Mouse (Mus musculus) embryonic facial prominence, embryonic 10.5 days (tissue): ENCODE measurements at regions not wholly inside any gene's neighbourhood (a gene's known extent, or its start where the extent isn't known, plus 50 kb on each side); places are given as distances from the start of the nearest gene placed in this dataset.
A peak's percentile ranks its signal among the peaks of the same experiment; 100 is the strongest.

ENCODE experiments used
- DNase-seq: peaks from one replicate; pipeline ENCODE4 v3.0.0-alpha.2; 2017; ENCODE audit warnings: low spot score
- H3K27ac ChIP-seq: fragments of 300-500 bp; sonication (generic); replicated peaks from 2 replicates; pipeline ENCODE4 v1.5.1; 2016; ENCODE audit warnings: mild to moderate bottlenecking
- H3K27me3 ChIP-seq: fragments of 300-500 bp; sonication (generic); replicated peaks from 2 replicates; pipeline ENCODE4 v1.6.1; 2016; ENCODE audit warnings: low read depth, mild to moderate bottlenecking; ENCODE audit not compliant: poor library complexity, severe bottlenecking
- H3K36me3 ChIP-seq: fragments of 300-500 bp; sonication (generic); replicated peaks from 2 replicates; pipeline ENCODE4 v1.6.1; 2016; ENCODE audit warnings: mild to moderate bottlenecking, moderate library complexity
- H3K4me1 ChIP-seq: fragments of 300-500 bp; sonication (generic); 2 replicates; pipeline ENCODE4 v1.6.1; 2016
- H3K4me3 ChIP-seq: fragments of 300-500 bp; sonication (generic); 2 replicates; pipeline ENCODE4 v1.5.1; 2016; ENCODE audit warnings: mild to moderate bottlenecking, moderate library complexity
- H3K9me3 ChIP-seq: fragments of 300-500 bp; sonication (generic); 2 replicates; pipeline ENCODE4 v1.6.1; 2016; ENCODE audit warnings: mild to moderate bottlenecking
- WGBS: fragments of 180-500 bp; shearing (Covaris S2); methylation state at CpG from one replicate; pipeline ENCODE4 v1.1.7; 2016; 5-methylcytosine and 5-hydroxymethylcytosine counted together

GRCm38 (mm10) chr17:44422865-44423264 is 234.5 kb downstream of the Clic5 start:
- Histone ChIP-seq H3K27ac (peak overlapping the region; percentile 40), H3K27me3 (no peaks in the 10 kb centered on the region), H3K4me1 (peaks cover 30% of the 10 kb centered on the region), H3K36me3 (no peaks in the 10 kb centered on the region), H3K4me3 (no peak overlapping the region), H3K9me3 (no peaks in the 10 kb centered on the region)
- DNase-seq: no peak
- 71% methylated on average over 5 of the region's 5 CpGs for WGBS

GRCm38 (mm10) chr17:44423471-44423985 is 235.1 kb downstream of the Clic5 start:
- 85% methylated on average over 5 of the region's 5 CpGs for WGBS
- Histone ChIP-seq H3K27ac (no peak overlapping the region), H3K9me3 (no peaks in the 10 kb centered on the region), H3K27me3 (no peaks in the 10 kb centered on the region), H3K36me3 (no peaks in the 10 kb centered on the region), H3K4me3 (no peak overlapping the region), H3K4me1 (peaks cover 30% of the 10 kb centered on the region)
- DNase-seq: no peak

GRCm38 (mm10) chr17:44432524-44433295 is 244.3 kb downstream of the Clic5 start:
- Histone ChIP-seq H3K4me1 (peaks cover 11% of the 10 kb centered on the region), H3K27ac (peak overlapping the region; percentile 57), H3K4me3 (no peak overlapping the region), H3K27me3 (no peaks in the 10 kb centered on the region), H3K36me3 (no peaks in the 10 kb centered on the region), H3K9me3 (no peaks in the 10 kb centered on the region)
- 55% methylated on average over 4 of the region's 4 CpGs for WGBS
- DNase-seq: peak; percentile 17

- no peaks in the 10 kb centered on the region for H3K36me3 ChIP-seq
- H3K9me3 ChIP-seq: no peaks in the 10 kb centered on the region
- peak overlapping the region; percentile 57; the same call in 1 of the 2 replicates for H3K27ac ChIP-seq
- H3K4me3 ChIP-seq: no peak overlapping the region
- no peak for DNase-seq
- H3K4me1 ChIP-seq: peaks cover 11% of the 10 kb centered on the region
- H3K27me3 ChIP-seq: no peaks in the 10 kb centered on the region
Measured at GRCm38 (mm10) chr17:44433296-44433653, 244.9 kb downstream of the Clic5 start.

GRCm38 (mm10) chr17:44436536-44437043 is 248.2 kb downstream of the Clic5 start:
- Histone ChIP-seq H3K9me3 (no peaks in the 10 kb centered on the region), H3K27me3 (no peaks in the 10 kb centered on the region), H3K4me1 (peaks cover 8% of the 10 kb centered on the region), H3K36me3 (no peaks in the 10 kb centered on the region), H3K4me3 (no peak overlapping the region), H3K27ac (no peak overlapping the region)
- WGBS: 85% methylated on average over 9 of the region's 9 CpGs
- DNase-seq: no peak

GRCm38 (mm10) chr17:44438526-44438925 is 250.1 kb downstream of the Clic5 start:
- no peak overlapping the region for H3K4me3 ChIP-seq
- H3K27me3 ChIP-seq: no peaks in the 10 kb centered on the region
- H3K4me1 ChIP-seq: no peaks in the 10 kb centered on the region
- no peak overlapping the region for H3K27ac ChIP-seq
- H3K9me3 ChIP-seq: no peaks in the 10 kb centered on the region
- no peaks in the 10 kb centered on the region for H3K36me3 ChIP-seq
- no peak for DNase-seq

- no peak for DNase-seq
- H3K27ac ChIP-seq: no peak overlapping the region
- no peaks in the 10 kb centered on the region for H3K27me3 ChIP-seq
- no peak overlapping the region for H3K4me3 ChIP-seq
- WGBS: 77% methylated on average over 11 of the region's 11 CpGs
- H3K4me1 ChIP-seq: no peaks in the 10 kb centered on the region
- no peaks in the 10 kb centered on the region for H3K9me3 ChIP-seq
- no peaks in the 10 kb centered on the region for H3K36me3 ChIP-seq
Measured at GRCm38 (mm10) chr17:44443460-44443859, 255.1 kb downstream of the Clic5 start.

- Histone ChIP-seq H3K27ac (no peak overlapping the region), H3K36me3 (no peaks in the 10 kb centered on the region), H3K4me1 (no peaks in the 10 kb centered on the region), H3K9me3 (no peaks in the 10 kb centered on the region), H3K27me3 (no peaks in the 10 kb centered on the region), H3K4me3 (no peak overlapping the region)
- WGBS: 84% methylated on average over 3 of the region's 3 CpGs
- no peak for DNase-seq
Measured at GRCm38 (mm10) chr17:44445361-44445760, 257.0 kb downstream of the Clic5 start.
